Mouse (Mus musculus) frontal cortex, postnatal 10 days (tissue): Measurements from ENCODE around the gene Gm10944.

Experiments used
- DNase-seq, 2 experiments: peaks; one replicate each; pipeline ENCODE4 v3.0.0; 2022; ENCODE audit warnings: low spot score in 2 of 2, mixed read lengths in 1 of 2

Gm10944 gene

GRCm38 (mm10) chr10:10681048-10681447, at the start of gene Gm10944:
Gene Gm10944, plus strand, starts transcription at chr10:10681348.
- no peak for DNase-seq

- no peak for DNase-seq
These were observed 25.2 kb upstream of the Gm10944 start for GRCm38 (mm10) chr10:10655991-10656390.

- no peak for DNase-seq
These were observed 24.5 kb upstream of the Gm10944 start for GRCm38 (mm10) chr10:10656621-10657020.

- no peak for DNase-seq
These were observed 22.0 kb upstream of the Gm10944 start for GRCm38 (mm10) chr10:10659161-10659560.

- DNase-seq: no peak
These were observed 21.2 kb upstream of the Gm10944 start for GRCm38 (mm10) chr10:10659976-10660375.

GRCm38 (mm10) chr10:10688907-10689667, 7.9 kb downstream of the Gm10944 start:
- no peak for DNase-seq

GRCm38 (mm10) chr10:10689668-10690223, 8.6 kb downstream of the Gm10944 start:
- DNase-seq: no peak

- DNase-seq: no peak
These were observed 16.3 kb downstream of the Gm10944 start for GRCm38 (mm10) chr10:10697497-10697896.

GRCm38 (mm10) chr10:10700903-10701302, 19.8 kb downstream of the Gm10944 start:
- no peak for DNase-seq

GRCm38 (mm10) chr10:10701326-10701725, 20.2 kb downstream of the Gm10944 start:
- no peak for DNase-seq

- DNase-seq: no peak
These were observed 26.9 kb downstream of the Gm10944 start for GRCm38 (mm10) chr10:10708031-10708430.

- DNase-seq: no peak
These were observed 29.2 kb downstream of the Gm10944 start for GRCm38 (mm10) chr10:10710359-10710758.

GRCm38 (mm10) chr10:10710837-10711236, 29.7 kb downstream of the Gm10944 start:
- no peak for DNase-seq

- DNase-seq: no peak
These were observed 45.4 kb downstream of the Gm10944 start for GRCm38 (mm10) chr10:10726501-10726900.
